Mouse (Mus musculus) lung, postnatal 0 days (tissue): Measurements from ENCODE around the gene Tspan32.

Experiments used
- CTCF ChIP-seq: IDR thresholded peaks from 2 replicates; pipeline ENCODE4 v1.5.1; 2016; ENCODE audit warnings: antibody characterized with exemption, mild to moderate bottlenecking
- EP300 ChIP-seq: IDR thresholded peaks from 2 replicates; pipeline ENCODE4 v1.6.1; 2016; ENCODE audit warnings: antibody characterized with exemption, mild to moderate bottlenecking, control low read depth

DNA sequence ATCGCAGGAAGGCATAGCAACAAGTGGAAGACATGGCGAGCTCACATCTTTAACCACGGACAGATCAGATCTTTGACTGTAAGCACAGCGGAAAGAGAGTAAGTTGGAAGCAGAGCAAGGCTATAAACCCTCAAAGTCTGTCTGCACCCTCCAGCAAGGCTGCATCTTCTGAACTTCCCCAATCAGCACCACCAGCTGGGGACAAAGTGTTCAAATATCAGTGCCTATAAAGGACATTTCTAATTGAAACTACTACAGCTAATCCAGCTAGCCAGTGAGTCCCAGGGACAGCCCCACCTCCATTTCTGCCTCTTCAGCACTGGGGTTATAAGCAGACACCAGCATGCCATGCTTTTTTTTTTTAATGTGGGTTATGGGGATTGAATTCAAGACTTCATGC is 32.5 kb downstream of the Tspan32 start:
- TF ChIP-seq CTCF (no peak), EP300 (no peak)
